Mouse (Mus musculus): ENCODE results near the gene Speer1. TPM values are rescaled to one million over a fixed set of nuclear protein-coding genes. Genes with fewer than 3 reads are reported as not detected.
"Not testable (repeated sequence)": the region's sequence is repeated elsewhere in the genome, so short reads cannot be mapped to it uniquely, and the experiment has no call there.

The Speer1 gene
- polyA plus RNA-seq (2015; fragmentation: Nextera tagmentation; extraction: Ambion mirVana), result not detected in 2 replicates

- WGBS, result 63% methylated on average over 1 of the region's 4 CpGs
- H3K36me3 ChIP-seq (ENCODE audit: control insufficient read depth, insufficient read depth); H3K4me2 ChIP-seq (ENCODE audit: low read depth, low read length); H3K9ac ChIP-seq (ENCODE audit: low read length); H3K4me3 ChIP-seq (ENCODE audit: low read length); H3K9me3 ChIP-seq (replicated peaks; ENCODE audit: control insufficient read depth, low read length); H3K27me3 ChIP-seq (ENCODE audit: control insufficient read depth, insufficient read depth, low read length); ATAC-seq (replicated peaks; ENCODE audit: extremely low read depth, insufficient read depth, low FRiP score); H3K4me1 ChIP-seq (ENCODE audit: control insufficient read depth, insufficient read depth, low read length); H3K27ac ChIP-seq (ENCODE audit: low read length): not testable (repeated sequence)
These were observed at the start of gene Speer1 for GRCm38 (mm10) chr5:11341216-11341615. Gene Speer1 (plus strand): TSS chr5:11341516.

Other genes with a start within 250 kb of the Speer1 start
- not detected in 2 replicates for gene Gm8879, start 213.9 kb upstream of the Speer1 start, polyA plus RNA-seq (2015; fragmentation: Nextera tagmentation; extraction: Ambion mirVana)
- gene Gm5861, start 158.4 kb upstream of the Speer1 start, polyA plus RNA-seq (2015; fragmentation: Nextera tagmentation; extraction: Ambion mirVana), result not detected in 2 replicates
- gene Gm8890, start 85.5 kb upstream of the Speer1 start, polyA plus RNA-seq (2015; fragmentation: Nextera tagmentation; extraction: Ambion mirVana), result not detected in 2 replicates
- not detected in 2 replicates for gene Gm8897, start 74.9 kb downstream of the Speer1 start, polyA plus RNA-seq (2015; fragmentation: Nextera tagmentation; extraction: Ambion mirVana)
- gene Gm8906, start 161.2 kb downstream of the Speer1 start, polyA plus RNA-seq (2015; fragmentation: Nextera tagmentation; extraction: Ambion mirVana), result not detected in 2 replicates